Comparison of ENCODE assay signal across 18 mouse cellular contexts in the genomic region with DNA sequence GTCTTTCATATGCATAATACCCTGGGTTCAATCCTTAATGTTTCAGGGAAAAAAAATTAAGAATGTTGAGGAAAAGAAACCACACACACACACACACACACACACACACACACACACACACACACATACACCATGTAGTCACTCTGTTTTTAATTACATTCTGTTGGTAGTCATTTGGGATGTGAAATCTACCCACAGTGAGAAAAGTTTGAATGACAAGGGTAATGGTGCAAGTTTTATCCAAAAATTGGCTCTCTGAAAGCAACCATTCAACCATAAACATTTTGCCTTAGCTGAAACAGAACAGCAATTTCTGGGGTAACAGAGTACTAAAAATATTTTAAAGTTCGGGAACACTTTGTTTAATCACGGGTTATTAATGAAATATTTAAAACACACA.
"Had no signal": no experiment of that assay in that cellular context is flagged by ENCODE, and none has a peak within 500 bp of the region (broad histone marks: within the 10 kb centered on the region; RNA-seq: fewer than 3 reads in every experiment).

No protein-coding gene starts in this region.

- H3K4me3 ChIP-seq: lung, embryonic 15.5 days; megakaryocyte, embryonic 14.5 days; midbrain, embryonic 13.5 days; midbrain, embryonic 15.5 days; neural tube, embryonic 12.5 days had no signal

- H3K4me1 ChIP-seq: lung, embryonic 15.5 days; megakaryocyte, embryonic 14.5 days; midbrain, embryonic 13.5 days; midbrain, embryonic 15.5 days; neural tube, embryonic 12.5 days had no signal

- H3K27ac ChIP-seq: lung, embryonic 15.5 days; macrophage; midbrain, embryonic 13.5 days; midbrain, embryonic 15.5 days; neural tube, embryonic 12.5 days had no signal

- H3K9ac ChIP-seq: liver, postnatal 0 days; lung, embryonic 15.5 days; midbrain, embryonic 13.5 days; midbrain, embryonic 15.5 days; neural tube, embryonic 12.5 days had no signal

- DNase-seq: liver, postnatal 0 days; lung, adult 2 months; lung, postnatal 14 days; lung, postnatal 36 days; right cerebral cortex, postnatal 25 days; right cerebral cortex, postnatal 4 days; spleen, adult 18-20 months; thymus, adult 18-20 months; thymus, postnatal 14 days; thymus, postnatal 36 days had no signal

- ATAC-seq: liver, postnatal 0 days; lung, postnatal 0 days; midbrain, embryonic 13.5 days; midbrain, embryonic 15.5 days had no signal

- H3K4me2 ChIP-seq: lung, embryonic 15.5 days; midbrain, embryonic 11.5 days; midbrain, embryonic 13.5 days; midbrain, embryonic 15.5 days; neural tube, embryonic 12.5 days had no signal

- H3K36me3 ChIP-seq: lung, embryonic 15.5 days; midbrain, embryonic 13.5 days; midbrain, embryonic 15.5 days; neural tube, embryonic 12.5 days had no signal

- H3K9me3 ChIP-seq: lung, embryonic 15.5 days; megakaryocyte, embryonic 14.5 days; midbrain, embryonic 13.5 days; midbrain, embryonic 15.5 days; neural tube, embryonic 12.5 days had no signal
